Mouse (Mus musculus): ENCODE measurements around the gene Zfp768. TPM values are rescaled to one million over a fixed set of nuclear protein-coding genes. Genes with fewer than 3 reads are reported as not detected.
A peak's percentile ranks its signal among the peaks of the same experiment; 100 is the strongest.

Zfp768 gene
- polyA plus RNA-seq, 1 experiment from 2014 or later, result 25.1 TPM

- peak; percentile 63; the same call in 1 of the 2 replicates for ATAC-seq (replicated peaks; ENCODE audit: low FRiP score)
- no peak overlapping the region for H3K4me2 ChIP-seq
- WGBS, result 63% methylated on average over 1 of the region's 2 CpGs
- no peak overlapping the region for H3K4me3 ChIP-seq (replicated peaks)
- H3K9me3 ChIP-seq (replicated peaks), result no peaks in the 10 kb centered on the region
- no peaks in the 10 kb centered on the region for H3K36me3 ChIP-seq
- no peak overlapping the region for H3K9ac ChIP-seq
- no peak overlapping the region for H3K27ac ChIP-seq
- H3K4me1 ChIP-seq, result peaks cover 11% of the 10 kb centered on the region; the same call in 1 of the 2 replicates
- H3K27me3 ChIP-seq, result no peaks in the 10 kb centered on the region
These were observed 18.7 kb downstream of the Zfp768 start for GRCm38 (mm10) chr7:127326685-127327084.

DNA sequence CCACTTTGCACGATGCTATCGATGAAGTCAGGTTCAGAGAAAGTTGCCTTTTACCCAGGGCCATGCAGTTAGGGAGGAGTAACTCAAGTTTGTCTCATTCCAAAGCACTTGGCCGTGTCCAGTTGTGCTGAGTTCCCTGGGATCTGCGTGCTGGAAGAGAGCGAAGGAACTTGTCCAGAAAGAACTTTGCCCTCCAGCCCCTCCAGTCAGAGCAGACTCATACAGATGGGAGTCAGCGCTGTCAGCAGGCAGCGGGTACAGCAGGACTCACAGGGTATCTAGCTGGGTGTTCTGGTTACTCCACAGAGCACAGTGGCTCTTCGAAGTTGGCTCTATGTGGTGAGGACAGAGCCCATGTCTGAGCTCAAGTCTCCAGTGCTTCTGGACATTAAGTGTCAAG lies 19.8 kb downstream of the Zfp768 start:
- Histone ChIP-seq H3K9me3 (replicated peaks) (no peaks in the 10 kb centered on the region), H3K27me3 (no peaks in the 10 kb centered on the region), H3K36me3 (no peaks in the 10 kb centered on the region), H3K27ac (peak overlapping the region; percentile 51), H3K4me3 (replicated peaks) (no peak overlapping the region), H3K4me2 (no peak overlapping the region), H3K4me1 (peaks cover 11% of the 10 kb centered on the region; the same call in 1 of the 2 replicates), H3K9ac (no peak overlapping the region)
- ATAC-seq (replicated peaks; ENCODE audit: low FRiP score), result peak; percentile 16; the same call in 1 of the 2 replicates
- 80% methylated on average over 8 of the region's 8 CpGs for whole genome bisulfite sequencing

DNA sequence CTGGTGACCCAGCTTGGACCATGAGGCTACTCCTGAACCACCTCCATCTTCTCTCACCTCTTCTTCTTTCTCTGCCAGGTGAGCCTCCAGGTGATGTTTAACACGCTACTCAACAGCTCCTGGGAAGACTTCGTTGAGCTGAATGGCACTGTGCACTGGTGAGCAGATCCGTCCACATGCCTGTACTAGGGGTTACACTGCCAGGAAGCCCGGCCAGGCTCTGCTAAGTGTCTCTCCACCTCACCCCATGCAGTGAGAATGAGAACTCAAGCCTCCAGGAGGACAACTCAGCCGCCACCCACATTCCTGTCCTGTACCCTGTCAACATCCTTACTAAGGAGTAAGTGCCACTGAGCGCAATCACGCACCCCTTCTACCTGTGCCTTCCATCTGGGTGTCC lies 20.4 kb downstream of the Zfp768 start:
- no peaks in the 10 kb centered on the region for H3K27me3 ChIP-seq
- H3K27ac ChIP-seq, result no peak overlapping the region
- H3K4me3 ChIP-seq (replicated peaks), result no peak overlapping the region
- H3K36me3 ChIP-seq, result no peaks in the 10 kb centered on the region
- H3K9ac ChIP-seq, result no peak overlapping the region
- peaks cover 11% of the 10 kb centered on the region; the same call in 1 of the 2 replicates for H3K4me1 ChIP-seq
- no peak overlapping the region for H3K4me2 ChIP-seq
- no peak for ATAC-seq (replicated peaks; ENCODE audit: low FRiP score)
- WGBS, result 90% methylated on average over 7 of the region's 7 CpGs
- H3K9me3 ChIP-seq (replicated peaks), result no peaks in the 10 kb centered on the region

- Histone ChIP-seq H3K36me3 (no peaks in the 10 kb centered on the region), H3K9me3 (replicated peaks) (no peaks in the 10 kb centered on the region), H3K9ac (no peak overlapping the region), H3K4me1 (peaks cover 11% of the 10 kb centered on the region; the same call in 1 of the 2 replicates), H3K4me3 (replicated peaks) (no peak overlapping the region), H3K27ac (no peak overlapping the region), H3K27me3 (no peaks in the 10 kb centered on the region), H3K4me2 (no peak overlapping the region)
- WGBS, result 41% methylated on average over 5 of the region's 5 CpGs
- no peak for ATAC-seq (replicated peaks; ENCODE audit: low FRiP score)
These were observed 23.3 kb downstream of the Zfp768 start for GRCm38 (mm10) chr7:127322085-127322484.

- no peak for ATAC-seq (replicated peaks; ENCODE audit: low FRiP score)
- H3K9ac ChIP-seq, result no peak overlapping the region
- no peaks in the 10 kb centered on the region for H3K9me3 ChIP-seq (replicated peaks)
- H3K27ac ChIP-seq, result no peak overlapping the region
- H3K4me2 ChIP-seq, result no peak overlapping the region
- no peaks in the 10 kb centered on the region for H3K27me3 ChIP-seq
- no peaks in the 10 kb centered on the region for H3K36me3 ChIP-seq
- WGBS, result 75% methylated on average over 4 of the region's 4 CpGs
- H3K4me1 ChIP-seq, result peaks cover 7% of the 10 kb centered on the region; the same call in 1 of the 2 replicates
- no peak overlapping the region for H3K4me3 ChIP-seq (replicated peaks)
These were observed 24.3 kb downstream of the Zfp768 start for GRCm38 (mm10) chr7:127321106-127321505.

- ATAC-seq (replicated peaks; ENCODE audit: low FRiP score), result no peak
- H3K4me3 ChIP-seq (replicated peaks), result no peak overlapping the region
- no peaks in the 10 kb centered on the region for H3K4me1 ChIP-seq
- no peak overlapping the region for H3K9ac ChIP-seq
- H3K27ac ChIP-seq, result no peak overlapping the region
- H3K9me3 ChIP-seq (replicated peaks), result no peaks in the 10 kb centered on the region
- H3K36me3 ChIP-seq, result no peaks in the 10 kb centered on the region
- no peak overlapping the region for H3K4me2 ChIP-seq
- 39% methylated on average over 8 of the region's 8 CpGs for WGBS
- H3K27me3 ChIP-seq, result 0 out of 2 replicates have a peak, but pooled peaks cover 2% of the 10 kb centered on the region
These were observed 31.5 kb downstream of the Zfp768 start for GRCm38 (mm10) chr7:127313912-127314311.

DNA sequence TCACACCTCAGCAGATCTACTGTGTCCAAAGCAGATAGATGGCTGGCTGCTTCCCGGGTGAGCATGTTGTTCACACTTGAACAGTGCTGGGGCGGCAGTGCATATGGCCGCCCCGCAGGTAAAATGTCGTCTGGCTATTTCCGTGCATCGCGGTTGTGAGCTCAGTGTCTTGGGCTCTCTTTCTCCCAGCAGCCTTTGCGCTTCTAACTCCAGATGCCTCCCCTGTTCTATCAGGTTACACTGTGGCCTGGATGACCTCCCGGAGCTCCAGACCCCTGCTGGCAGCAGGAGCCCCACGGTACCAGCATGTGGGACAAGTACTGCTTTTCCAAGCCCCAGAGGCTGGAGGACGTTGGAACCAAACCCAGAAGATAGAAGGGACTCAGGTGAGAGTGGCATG lies 35.4 kb downstream of the Zfp768 start:
- no peak for ATAC-seq (replicated peaks; ENCODE audit: low FRiP score)
- 59% methylated on average over 12 of the region's 12 CpGs for WGBS

DNA sequence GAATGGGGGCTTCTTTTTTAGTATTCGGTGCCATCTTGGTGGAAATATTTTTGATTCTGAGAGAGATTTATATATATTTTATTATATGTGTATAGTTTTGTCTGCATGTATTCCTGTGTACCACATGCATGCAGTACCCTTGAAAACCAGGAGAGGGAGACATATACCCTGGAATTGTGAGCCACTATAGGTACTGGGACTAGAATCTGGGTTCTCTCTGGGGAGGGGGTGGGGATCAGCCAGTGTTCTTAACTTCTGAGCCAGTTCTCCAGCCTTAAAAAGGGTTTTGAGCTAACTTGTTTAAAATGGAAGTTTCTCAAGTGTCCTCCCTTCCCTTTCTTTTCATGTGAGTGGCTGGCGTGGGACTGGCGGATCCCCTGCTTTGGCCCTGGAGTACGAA lies 36.5 kb downstream of the Zfp768 start:
- Histone ChIP-seq H3K4me3 (replicated peaks) (no peak overlapping the region), H3K9ac (no peak overlapping the region), H3K9me3 (replicated peaks) (no peaks in the 10 kb centered on the region), H3K4me2 (no peak overlapping the region), H3K27me3 (0 out of 2 replicates have a peak, but pooled peaks cover 2% of the 10 kb centered on the region), H3K4me1 (no peaks in the 10 kb centered on the region), H3K36me3 (no peaks in the 10 kb centered on the region), H3K27ac (no peak overlapping the region)
- ATAC-seq (replicated peaks; ENCODE audit: low FRiP score), result no peak; the same call in 1 of the 2 replicates
- 76% methylated on average over 4 of the region's 4 CpGs for WGBS

More for the DNA sequence above, 35.4 kb downstream of the Zfp768 start:
- H3K4me2 ChIP-seq, result no peak overlapping the region
- no peak overlapping the region for H3K4me3 ChIP-seq (replicated peaks)
- no peak overlapping the region for H3K9ac ChIP-seq
- H3K27ac ChIP-seq, result no peak overlapping the region
- no peaks in the 10 kb centered on the region for H3K36me3 ChIP-seq
- H3K9me3 ChIP-seq (replicated peaks), result no peaks in the 10 kb centered on the region
- H3K27me3 ChIP-seq, result 0 out of 2 replicates have a peak, but pooled peaks cover 2% of the 10 kb centered on the region
- H3K4me1 ChIP-seq, result no peaks in the 10 kb centered on the region

DNA sequence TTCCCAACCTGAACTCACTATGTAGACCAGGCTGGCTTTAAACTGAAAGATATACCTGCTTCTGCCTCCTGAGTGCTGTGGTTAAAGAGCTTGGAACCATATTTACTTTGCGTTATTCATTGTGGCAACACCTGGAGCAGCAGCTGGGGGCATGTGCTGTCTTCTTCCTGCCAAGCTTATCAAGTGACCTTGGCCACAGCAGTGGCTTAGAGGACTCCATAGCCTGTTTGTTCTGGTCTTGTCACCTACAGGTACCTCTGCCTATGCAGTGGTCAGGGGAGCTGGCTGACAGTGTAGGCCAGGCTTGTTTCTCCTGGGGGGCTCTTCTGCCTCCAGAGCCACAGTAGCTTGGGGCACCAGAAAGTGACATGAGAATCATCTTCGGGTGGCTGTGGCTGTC lies 37.0 kb downstream of the Zfp768 start:
- no peaks in the 10 kb centered on the region for H3K9me3 ChIP-seq (replicated peaks)
- H3K27me3 ChIP-seq, result 0 out of 2 replicates have a peak, but pooled peaks cover 2% of the 10 kb centered on the region
- 74% methylated on average over 2 of the region's 2 CpGs for WGBS
- no peak overlapping the region for H3K27ac ChIP-seq
- no peaks in the 10 kb centered on the region for H3K36me3 ChIP-seq
- ATAC-seq (replicated peaks; ENCODE audit: low FRiP score), result no peak
- H3K4me1 ChIP-seq, result no peaks in the 10 kb centered on the region
- H3K4me3 ChIP-seq (replicated peaks), result no peak overlapping the region
- H3K4me2 ChIP-seq, result no peak overlapping the region
- no peak overlapping the region for H3K9ac ChIP-seq

DNA sequence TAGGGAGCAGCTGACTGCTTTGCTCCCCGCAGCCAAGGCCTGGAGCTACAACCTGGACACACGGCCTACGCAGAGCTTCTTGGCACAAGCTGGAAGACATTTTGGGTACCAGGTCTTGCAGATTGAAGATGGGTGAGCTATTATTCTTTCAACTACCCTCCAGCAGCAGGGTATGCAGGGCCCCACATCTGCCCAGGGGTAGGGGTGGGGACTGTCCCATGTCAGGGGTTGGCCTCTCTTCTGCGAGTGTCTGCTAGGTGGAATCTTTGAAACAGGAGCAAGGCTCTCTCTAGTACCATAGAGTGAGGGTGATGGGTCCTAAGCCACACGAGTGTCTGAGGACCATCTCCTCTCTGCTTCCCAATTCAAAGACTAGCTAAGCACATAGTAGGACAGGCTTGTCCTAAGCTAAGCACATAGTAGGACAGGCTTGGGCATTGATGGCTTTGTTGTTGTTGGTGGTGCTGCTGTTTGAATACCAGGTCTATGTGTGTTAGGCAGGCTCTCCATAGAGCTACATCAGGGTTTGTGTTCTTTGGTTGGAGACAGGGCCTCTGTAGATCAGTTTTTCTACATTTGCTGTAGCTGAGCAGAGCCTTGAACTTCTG lies 47.7 kb downstream of the Zfp768 start:
- H3K27ac ChIP-seq, result no peak overlapping the region
- no peaks in the 10 kb centered on the region for H3K9me3 ChIP-seq (replicated peaks)
- no peaks in the 10 kb centered on the region for H3K36me3 ChIP-seq
- 84% methylated on average over 5 of the region's 5 CpGs for WGBS
- no peak overlapping the region for H3K4me3 ChIP-seq (replicated peaks)
- ATAC-seq (replicated peaks; ENCODE audit: low FRiP score), result no peak
- H3K4me2 ChIP-seq, result no peak overlapping the region
- no peaks in the 10 kb centered on the region for H3K27me3 ChIP-seq
- no peak overlapping the region for H3K9ac ChIP-seq
- H3K4me1 ChIP-seq, result no peaks in the 10 kb centered on the region

DNA sequence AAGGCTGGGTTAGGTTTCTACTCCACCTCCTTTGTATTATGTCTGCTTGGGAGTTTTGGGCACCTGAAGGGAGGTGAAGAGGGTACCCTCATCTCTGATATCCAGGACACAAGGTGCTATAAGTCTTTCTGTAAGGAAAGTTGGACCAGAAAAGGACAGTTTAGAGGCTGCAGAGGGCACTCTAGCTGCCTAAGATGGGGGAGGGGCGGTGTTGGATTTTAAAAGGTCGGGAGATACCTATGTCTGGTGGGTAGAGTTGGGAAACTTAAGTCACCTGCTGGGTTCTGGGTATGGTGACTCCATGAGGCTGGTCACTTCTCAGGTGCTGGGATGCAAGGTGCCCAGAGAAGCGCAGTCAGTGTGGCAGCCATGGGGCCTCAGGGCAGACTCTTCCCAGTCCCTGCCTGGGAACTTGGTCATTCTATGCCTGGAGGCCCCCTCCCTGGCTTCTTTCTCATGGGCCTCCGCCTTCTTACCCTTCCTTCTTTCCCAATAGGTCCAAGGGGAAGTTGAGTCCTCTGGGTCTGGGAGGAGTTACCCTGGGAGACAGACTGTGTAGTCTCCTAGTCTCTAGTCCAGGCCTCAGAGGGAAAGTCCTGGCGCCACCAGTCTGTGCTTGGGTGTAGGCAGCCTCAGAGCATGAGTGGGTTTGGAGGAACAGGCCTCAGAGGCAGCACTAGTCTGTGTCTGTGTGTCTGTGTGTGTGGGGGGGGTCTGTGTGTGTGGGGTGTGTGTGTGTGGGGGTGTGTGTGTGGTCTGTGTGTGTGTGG lies 48.4 kb downstream of the Zfp768 start:
- H3K27me3 ChIP-seq, result no peaks in the 10 kb centered on the region
- no peaks in the 10 kb centered on the region for H3K4me1 ChIP-seq
- ATAC-seq (replicated peaks; ENCODE audit: low FRiP score), result no peak
- H3K9ac ChIP-seq, result no peak overlapping the region
- WGBS, result 83% methylated on average over 5 of the region's 5 CpGs
- no peak overlapping the region for H3K27ac ChIP-seq
- no peak overlapping the region for H3K4me3 ChIP-seq (replicated peaks)
- no peaks in the 10 kb centered on the region for H3K9me3 ChIP-seq (replicated peaks)
- H3K4me2 ChIP-seq, result no peak overlapping the region
- no peaks in the 10 kb centered on the region for H3K36me3 ChIP-seq

GRCm38 (mm10) chr7:127296098-127296497 lies 49.3 kb downstream of the Zfp768 start, which contains the start of gene Itgal:
Gene Itgal (plus strand): TSS chr7:127296260.
- WGBS, result 76% methylated on average over 11 of the region's 11 CpGs
- H3K4me1 ChIP-seq, result no peaks in the 10 kb centered on the region
- no peaks in the 10 kb centered on the region for H3K9me3 ChIP-seq (replicated peaks)
- no peak for ATAC-seq (replicated peaks; ENCODE audit: low FRiP score)
- H3K27me3 ChIP-seq, result no peaks in the 10 kb centered on the region
- no peaks in the 10 kb centered on the region for H3K36me3 ChIP-seq
- no peak within 1 kb of the TSS for H3K4me2 ChIP-seq
- H3K27ac ChIP-seq, result no peak within 1 kb of the TSS
- no peak within 1 kb of the TSS for H3K9ac ChIP-seq
- H3K4me3 ChIP-seq (replicated peaks), result no peak within 1 kb of the TSS
